Mouse (Mus musculus) embryo, embryonic 10 days (tissue): Measurements from ENCODE around the gene Tmem229b.
"Not testable (repeated sequence)": the region's sequence is repeated elsewhere in the genome, so short reads cannot be mapped to it uniquely, and the experiment has no call there.

Source experiments
- DNase-seq: peaks from one replicate; pipeline ENCODE4 v3.0.0-alpha.2; 2015; ENCODE audit warnings: low spot score

The Tmem229b gene

GRCm38 (mm10) chr12:79006076-79006475, 1.4 kb downstream of the Tmem229b start:
- DNase-seq = no peak

DNA sequence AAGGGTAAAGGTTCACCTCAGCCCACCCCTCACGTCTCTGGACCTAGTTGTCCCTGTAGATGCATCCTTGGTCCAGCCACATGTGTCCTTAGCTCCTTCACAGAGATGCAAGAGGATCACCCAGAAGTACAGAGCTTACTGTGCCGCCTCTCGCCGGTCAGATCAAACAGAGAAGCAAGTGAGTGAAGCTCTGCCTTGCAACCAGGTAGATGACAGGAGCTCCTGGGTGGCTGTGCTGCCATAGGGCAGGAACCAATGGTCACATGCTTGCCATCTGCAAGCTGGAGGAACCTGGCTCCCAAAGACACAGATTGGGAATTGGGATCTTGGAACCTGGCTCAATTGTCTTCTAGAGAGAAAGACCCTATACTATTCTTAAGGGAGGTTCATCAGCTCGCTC, 2.0 kb downstream of the Tmem229b start:
- no peak for DNase-seq

- no peak for DNase-seq
These were observed 4.4 kb downstream of the Tmem229b start for GRCm38 (mm10) chr12:79002978-79003377.

DNA sequence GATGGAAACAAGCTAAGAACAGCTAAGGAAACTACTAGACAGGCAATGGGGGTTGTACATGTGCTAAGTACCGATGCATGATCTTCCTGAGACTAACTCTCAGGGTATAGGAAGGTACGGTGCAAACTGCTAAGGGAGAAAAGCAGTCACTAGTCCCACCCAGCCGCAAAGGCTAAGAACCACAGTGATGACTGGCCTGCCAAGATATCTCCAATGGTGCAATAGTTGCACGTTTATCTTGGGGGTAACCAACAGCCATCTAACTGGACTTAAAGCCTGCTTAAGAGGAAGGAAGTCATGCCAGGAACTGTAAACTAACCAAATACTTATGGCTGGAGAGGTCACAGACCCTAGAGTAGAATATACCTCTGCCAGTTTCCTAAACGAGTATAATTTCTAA, 5.0 kb downstream of the Tmem229b start:
- DNase-seq = no peak

- DNase-seq = no peak
These were observed 10.7 kb downstream of the Tmem229b start for GRCm38 (mm10) chr12:78996711-78997110.

DNA sequence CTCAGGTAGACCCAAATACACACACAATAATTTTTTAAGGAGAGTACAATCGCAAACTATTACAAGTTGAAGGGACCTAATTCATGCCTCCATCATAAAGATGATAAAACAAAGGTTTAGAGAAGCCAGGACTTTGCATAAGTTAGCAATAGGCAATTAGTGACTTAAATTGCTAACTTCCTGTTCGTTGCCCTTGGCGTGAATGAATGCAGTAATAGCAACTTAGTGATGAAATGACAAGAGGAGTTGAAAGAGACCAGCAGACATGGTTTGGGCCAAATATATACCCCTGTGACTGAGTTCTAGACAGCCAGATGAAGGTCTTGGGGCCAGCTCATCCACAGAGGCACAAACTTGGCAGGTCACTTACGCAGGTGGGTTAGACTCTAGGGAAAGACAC, 11.2 kb downstream of the Tmem229b start:
- no peak for DNase-seq

GRCm38 (mm10) chr12:78987581-78988081, 19.8 kb downstream of the Tmem229b start:
- no peak for DNase-seq

- DNase-seq = no peak
These were observed 23.4 kb downstream of the Tmem229b start for GRCm38 (mm10) chr12:78984035-78984432.

DNA sequence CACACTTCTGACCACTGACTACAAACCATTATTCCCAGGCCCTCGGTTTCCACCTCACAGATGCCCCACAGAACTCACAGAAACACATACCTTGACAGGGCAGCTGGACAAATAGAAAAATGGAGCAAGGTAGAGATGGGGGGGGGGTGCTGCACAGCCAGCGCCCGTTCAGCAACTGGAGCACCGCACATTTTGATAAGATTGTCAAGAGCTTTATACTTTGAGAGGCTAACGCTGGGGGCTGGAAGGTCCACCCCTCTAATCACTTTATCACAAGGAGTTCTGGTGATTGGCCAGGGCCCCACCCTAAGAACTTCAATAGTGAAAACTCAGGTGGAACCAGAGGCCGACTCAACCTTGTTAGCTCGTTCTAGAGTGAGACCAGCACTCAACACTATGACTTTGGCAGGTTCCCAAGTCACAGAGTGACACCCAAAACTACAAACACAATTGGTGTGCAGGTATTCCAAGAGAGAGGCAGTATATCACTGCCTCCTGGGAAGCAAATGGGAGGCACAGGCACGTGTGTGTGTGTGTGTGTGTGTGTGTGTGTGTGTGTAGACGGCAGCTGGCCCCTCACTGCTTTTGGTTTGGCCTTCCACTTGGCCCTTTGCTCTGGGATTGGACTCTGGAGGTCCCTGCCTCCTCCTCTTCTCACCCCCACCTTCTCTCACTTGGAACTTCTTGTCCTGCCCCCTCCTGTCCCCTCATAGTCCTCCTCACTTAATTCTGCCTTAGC, 24.0 kb downstream of the Tmem229b start:
- DNase-seq = no peak

GRCm38 (mm10) chr12:78981938-78982825, 25.2 kb downstream of the Tmem229b start:
- DNase-seq = no peak

- DNase-seq = no peak
These were observed 26.3 kb downstream of the Tmem229b start for GRCm38 (mm10) chr12:78981131-78981530.

DNA sequence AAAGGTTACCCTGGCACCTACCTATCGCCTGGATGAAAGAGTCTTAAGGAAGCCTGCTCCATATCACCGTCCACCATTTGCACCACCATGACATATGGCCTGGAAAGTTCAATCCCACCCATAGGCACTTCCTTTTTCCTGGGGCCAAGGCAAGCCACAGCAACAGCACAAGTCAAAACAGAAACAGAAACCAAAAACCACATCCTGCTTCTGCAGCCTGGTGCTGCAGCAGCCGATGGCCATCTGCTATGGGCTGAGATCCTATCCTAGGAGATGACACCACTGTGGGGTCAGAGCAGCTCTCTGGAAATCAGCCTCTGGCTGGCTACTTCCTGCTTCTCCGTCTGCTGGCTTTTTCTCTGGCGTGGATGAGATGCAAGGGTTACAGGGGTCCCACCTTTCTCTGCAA, 26.7 kb downstream of the Tmem229b start:
- no peak for DNase-seq

GRCm38 (mm10) chr12:78977552-78977951, 29.9 kb downstream of the Tmem229b start:
- no peak for DNase-seq

DNA sequence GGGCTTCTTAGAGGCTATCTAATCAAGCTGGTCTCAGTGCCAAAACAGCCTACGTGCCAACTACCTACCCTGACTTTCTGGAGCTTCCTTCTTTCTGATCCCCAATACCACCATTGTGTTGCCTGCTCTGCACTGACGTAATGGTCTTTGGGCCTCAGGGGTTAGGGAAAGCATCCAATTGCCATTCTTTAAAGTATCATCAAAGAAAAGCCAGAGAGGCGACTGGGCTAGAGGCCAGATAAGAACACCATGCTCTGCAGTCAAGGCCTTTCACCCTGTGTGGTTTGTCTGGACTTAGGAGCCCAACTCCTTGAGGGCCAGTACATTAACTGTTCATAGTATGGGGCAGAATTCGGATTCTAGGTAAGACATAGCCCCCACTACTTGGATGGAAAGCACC, 30.3 kb downstream of the Tmem229b start:
- DNase-seq = no peak

DNA sequence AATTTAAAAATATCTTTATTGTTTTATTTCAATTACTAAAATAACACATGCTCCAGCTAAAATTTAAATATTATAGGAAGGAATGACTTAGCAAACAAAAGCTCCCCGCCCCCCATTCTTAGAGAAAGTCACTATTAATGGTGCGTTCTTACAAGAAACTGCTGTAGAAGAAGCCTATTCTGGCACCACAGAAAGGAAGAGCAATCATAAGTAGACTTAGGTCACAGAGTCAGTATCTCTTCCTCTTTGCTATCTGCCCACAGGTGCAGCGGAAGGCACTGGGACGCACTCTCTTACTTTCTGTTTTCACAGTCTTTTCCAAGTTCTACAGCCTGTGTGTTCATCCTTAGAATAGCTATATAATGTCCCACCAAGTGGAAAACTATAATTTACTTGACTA, 31.6 kb downstream of the Tmem229b start:
- no peak for DNase-seq

GRCm38 (mm10) chr12:78974767-78975166, 32.7 kb downstream of the Tmem229b start:
- DNase-seq = no peak

GRCm38 (mm10) chr12:78973779-78974178, 33.6 kb downstream of the Tmem229b start:
- DNase-seq = no peak

GRCm38 (mm10) chr12:78971649-78972048, 35.8 kb downstream of the Tmem229b start:
- no peak for DNase-seq

GRCm38 (mm10) chr12:78970725-78971124, 36.7 kb downstream of the Tmem229b start:
- DNase-seq = no peak

- not testable (repeated sequence) for DNase-seq
These were observed 42.9 kb downstream of the Tmem229b start for GRCm38 (mm10) chr12:78964496-78964895.

- no peak for DNase-seq
These were observed 51.0 kb downstream of the Tmem229b start for GRCm38 (mm10) chr12:78956405-78956804.

DNA sequence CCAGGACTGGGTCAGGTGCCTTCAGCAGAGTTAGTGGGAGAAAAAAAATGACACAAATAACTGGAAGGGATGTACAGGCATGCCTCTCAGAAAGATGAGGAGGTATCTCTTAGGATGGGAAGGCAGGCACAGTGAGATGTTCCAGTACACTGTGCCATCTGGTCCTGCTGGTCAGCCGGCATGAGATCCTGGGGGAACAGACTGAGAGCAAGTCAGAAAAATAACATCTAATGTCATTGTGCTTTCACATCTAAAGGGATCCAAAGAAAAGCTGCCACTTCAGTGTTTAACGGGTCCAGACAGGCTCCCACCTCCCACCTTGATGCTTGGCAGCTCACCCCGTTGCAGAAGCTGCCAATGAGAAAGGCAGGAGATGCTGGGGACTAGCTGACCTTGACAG, 54.9 kb downstream of the Tmem229b start:
- DNase-seq = no peak

DNA sequence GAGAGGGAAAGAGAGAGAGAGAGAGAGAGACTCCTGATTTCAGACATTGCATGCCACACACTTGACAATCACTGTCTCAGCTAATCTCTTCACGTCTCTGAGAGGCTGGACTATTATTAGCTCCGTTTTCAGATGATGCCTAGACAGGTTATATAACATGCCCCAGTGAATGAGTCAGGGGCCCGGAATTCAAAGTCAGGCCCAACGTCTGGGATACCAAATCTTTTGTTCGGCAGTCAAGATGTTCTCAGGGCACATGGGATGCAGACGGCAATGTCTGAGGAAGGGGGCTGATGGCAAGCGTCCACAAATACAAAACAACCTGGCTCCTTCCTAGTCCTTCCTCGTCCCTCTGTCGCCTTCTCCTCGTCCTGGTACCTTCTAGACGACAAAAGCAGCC, 55.4 kb downstream of the Tmem229b start:
- DNase-seq = no peak
